Mouse (Mus musculus) megakaryocyte, embryonic 14.5 days (primary cell): ENCODE data around the gene Nup188. TPM values are rescaled to one million over a fixed set of nuclear protein-coding genes. Genes with fewer than 3 reads are reported as not detected.
A peak's percentile ranks its signal among the peaks of the same experiment; 100 is the strongest.

Experiments used
- H3K27me3 ChIP-seq: replicated peaks from 2 replicates; pipeline ENCODE3; 2012; ENCODE audit warnings: inconsistent platforms
- H3K36me3 ChIP-seq: replicated peaks from 2 replicates; pipeline ENCODE3; 2012; ENCODE audit warnings: low read length, inconsistent platforms, mixed read lengths
- H3K4me1 ChIP-seq: 2 replicates; pipeline ENCODE4 v1.6.1; 2012; ENCODE audit warnings: inconsistent platforms
- H3K4me3 ChIP-seq: replicated peaks from 2 replicates; pipeline ENCODE3; 2012; ENCODE audit warnings: moderate library complexity, mild to moderate bottlenecking, inconsistent platforms
- H3K9me3 ChIP-seq: 2 replicates; pipeline ENCODE4 v1.6.1; 2012; ENCODE audit warnings: inconsistent platforms
- FLI1 ChIP-seq: IDR thresholded peaks from 2 replicates; pipeline ENCODE4 v1.6.1; 2012; ENCODE audit warnings: low read length, inconsistent platforms, mixed read lengths
- GATA1 ChIP-seq: IDR thresholded peaks from 3 replicates; pipeline ENCODE4 v1.6.1; 2012; ENCODE audit warnings: mixed read lengths, low read length, inconsistent platforms, borderline replicate concordance
- polyA plus RNA-seq: library from polyadenylated mRNA; stranded (reverse); fragments of >175 nt; gene quantifications from 2 replicates; pipeline ENCODE4 v1.2.3, GENCODE M21; 2012; ENCODE audit warnings: low replicate concordance; ENCODE audit not compliant: insufficient read depth

Nup188 gene
- polyA plus RNA-seq, 1 experiment, result 72.2 TPM

- H3K27me3 ChIP-seq, result no peaks in the 10 kb centered on the region
- no peak for TF ChIP-seq FLI1
- no peak for TF ChIP-seq GATA1
- H3K9me3 ChIP-seq, result no peaks in the 10 kb centered on the region
- H3K36me3 ChIP-seq, result peaks cover 100% of the 10 kb centered on the region
- H3K4me1 ChIP-seq, result peaks cover 36% of the 10 kb centered on the region
- H3K4me3 ChIP-seq, result no peak overlapping the region
Observed at GRCm38 (mm10) chr2:30345971-30346676, 59.9 kb downstream of the Nup188 start.

- peaks cover 93% of the 10 kb centered on the region for H3K36me3 ChIP-seq
- TF ChIP-seq FLI1, result no peak
- peaks cover 45% of the 10 kb centered on the region for H3K4me1 ChIP-seq
Observed at GRCm38 (mm10) chr2:30349196-30349595, 63.0 kb downstream of the Nup188 start.

GRCm38 (mm10) chr2:30351149-30351548, 65.0 kb downstream of the Nup188 start:
- Histone ChIP-seq H3K36me3 (peaks cover 92% of the 10 kb centered on the region), H3K27me3 (no peaks in the 10 kb centered on the region)
- no peak for TF ChIP-seq FLI1
- TF ChIP-seq GATA1, result no peak

More at GRCm38 (mm10) chr2:30349196-30349595, 63.0 kb downstream of the Nup188 start:
- H3K9me3 ChIP-seq, result no peaks in the 10 kb centered on the region
- H3K27me3 ChIP-seq, result no peaks in the 10 kb centered on the region
- peak overlapping the region; percentile 1 for H3K4me3 ChIP-seq

GRCm38 (mm10) chr2:30355861-30356260, 69.7 kb downstream of the Nup188 start:
- peaks cover 64% of the 10 kb centered on the region for H3K4me1 ChIP-seq
- no peak overlapping the region for H3K4me3 ChIP-seq
- H3K9me3 ChIP-seq, result no peaks in the 10 kb centered on the region
- H3K27me3 ChIP-seq, result no peaks in the 10 kb centered on the region
- peaks cover 62% of the 10 kb centered on the region for H3K36me3 ChIP-seq
- TF ChIP-seq GATA1, result no peak
- TF ChIP-seq FLI1, result no peak

More at GRCm38 (mm10) chr2:30351149-30351548, 65.0 kb downstream of the Nup188 start:
- H3K9me3 ChIP-seq, result no peaks in the 10 kb centered on the region
- H3K4me3 ChIP-seq, result no peak overlapping the region
- peaks cover 56% of the 10 kb centered on the region for H3K4me1 ChIP-seq

GRCm38 (mm10) chr2:30356266-30356665, 70.1 kb downstream of the Nup188 start:
- TF ChIP-seq GATA1 (no peak), FLI1 (no peak)
- Histone ChIP-seq H3K36me3 (peaks cover 58% of the 10 kb centered on the region), H3K9me3 (no peaks in the 10 kb centered on the region), H3K4me1 (peaks cover 60% of the 10 kb centered on the region), H3K4me3 (peak overlapping the region; percentile 28), H3K27me3 (no peaks in the 10 kb centered on the region)

- TF ChIP-seq FLI1 (no peak), GATA1 (no peak)
- no peaks in the 10 kb centered on the region for H3K27me3 ChIP-seq
- no peaks in the 10 kb centered on the region for H3K9me3 ChIP-seq
- H3K4me3 ChIP-seq, result peak overlapping the region; percentile 53
- H3K4me1 ChIP-seq, result peaks cover 57% of the 10 kb centered on the region
- H3K36me3 ChIP-seq, result peaks cover 57% of the 10 kb centered on the region
Observed at GRCm38 (mm10) chr2:30356906-30357305, 70.7 kb downstream of the Nup188 start.

- Histone ChIP-seq H3K9me3 (no peaks in the 10 kb centered on the region), H3K36me3 (peaks cover 49% of the 10 kb centered on the region), H3K4me3 (peak overlapping the region; percentile 97), H3K27me3 (no peaks in the 10 kb centered on the region), H3K4me1 (peaks cover 52% of the 10 kb centered on the region)
- TF ChIP-seq FLI1 (no peak), GATA1 (no peak)
Observed at GRCm38 (mm10) chr2:30357552-30358510, 71.6 kb downstream of the Nup188 start.

- Histone ChIP-seq H3K27me3 (no peaks in the 10 kb centered on the region), H3K4me3 (peak within 1 kb of the TSS; percentile 97), H3K9me3 (no peaks in the 10 kb centered on the region), H3K4me1 (peaks cover 58% of the 10 kb centered on the region), H3K36me3 (peaks cover 39% of the 10 kb centered on the region)
- no peak for TF ChIP-seq GATA1
- TF ChIP-seq FLI1, result no peak
Observed at GRCm38 (mm10) chr2:30358533-30359531, 72.6 kb downstream of the Nup188 start, which contains the start of gene Sh3glb2. Gene Sh3glb2 (minus strand): TSS chr2:30359337.

GRCm38 (mm10) chr2:30360626-30361025, 74.4 kb downstream of the Nup188 start:
- Histone ChIP-seq H3K9me3 (no peaks in the 10 kb centered on the region), H3K36me3 (peaks cover 22% of the 10 kb centered on the region), H3K27me3 (no peaks in the 10 kb centered on the region), H3K4me1 (peaks cover 60% of the 10 kb centered on the region), H3K4me3 (no peak overlapping the region)
- TF ChIP-seq GATA1 (no peak), FLI1 (no peak)
